Mouse (Mus musculus): Measurements from ENCODE around the gene Gm21677. TPM values are rescaled to one million over a fixed set of nuclear protein-coding genes. Genes with fewer than 3 reads are reported as not detected.
"Not testable (repeated sequence)": the region's sequence is repeated elsewhere in the genome, so short reads cannot be mapped to it uniquely, and the experiment has no call there.

The Gm21677 gene
- polyA plus RNA-seq (2012; rRNA removed) = not detected in 2 replicates

DNA sequence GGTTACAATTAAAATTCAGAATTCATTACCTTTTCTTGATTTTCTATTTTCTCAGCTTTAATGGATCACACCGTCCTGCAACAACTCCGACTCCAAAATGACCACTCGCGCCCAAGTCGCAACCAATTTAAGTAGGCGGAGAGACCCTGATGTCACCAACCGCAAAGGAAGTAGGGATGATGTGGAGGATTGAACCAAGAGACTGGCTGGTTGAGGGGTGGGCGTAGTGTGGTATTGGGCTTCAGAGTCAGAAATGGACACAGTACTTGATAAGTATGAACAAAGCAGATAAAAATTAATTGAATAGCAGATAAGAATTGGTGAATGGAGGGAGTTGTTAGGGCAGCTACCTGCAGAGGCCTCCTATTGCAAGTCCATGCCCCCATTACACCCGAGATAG lies at the start of gene Gm21677:
Gm21677 (minus strand) TSS at position 101 of the 400 bp plus-strand sequence.
- not testable (repeated sequence) for DNase-seq; H3K27ac ChIP-seq (ENCODE audit: control insufficient read depth, insufficient read depth, low read length); H3K27me3 ChIP-seq (ENCODE audit: control insufficient read depth, insufficient read depth, low read length); H3K4me1 ChIP-seq (replicated peaks; ENCODE audit: control insufficient read depth, insufficient read depth, low read length); H3K36me3 ChIP-seq (ENCODE audit: control insufficient read depth, insufficient read depth, low read length); H3K4me3 ChIP-seq (ENCODE audit: control insufficient read depth, insufficient read depth, low read length)
- no CpG with 5 or more reads among the region's 9 CpGs for WGBS

DNA sequence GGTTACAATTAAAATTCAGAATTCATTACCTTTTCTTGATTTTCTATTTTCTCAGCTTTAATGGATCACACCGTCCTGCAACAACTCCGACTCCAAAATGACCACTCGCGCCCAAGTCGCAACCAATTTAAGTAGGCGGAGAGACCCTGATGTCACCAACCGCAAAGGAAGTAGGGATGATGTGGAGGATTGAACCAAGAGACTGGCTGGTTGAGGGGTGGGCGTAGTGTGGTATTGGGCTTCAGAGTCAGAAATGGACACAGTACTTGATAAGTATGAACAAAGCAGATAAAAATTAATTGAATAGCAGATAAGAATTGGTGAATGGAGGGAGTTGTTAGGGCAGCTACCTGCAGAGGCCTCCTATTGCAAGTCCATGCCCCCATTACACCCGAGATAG lies 39.0 kb upstream of the Gm21677 start, which contains the start of gene Gm21693:
Gm21693 (minus strand) TSS at position 101 of the 400 bp plus-strand sequence.
- no CpG with 5 or more reads among the region's 9 CpGs for WGBS
- not testable (repeated sequence) for H3K27me3 ChIP-seq (ENCODE audit: control insufficient read depth, insufficient read depth, low read length); H3K27ac ChIP-seq (ENCODE audit: control insufficient read depth, insufficient read depth, low read length); H3K36me3 ChIP-seq (ENCODE audit: control insufficient read depth, insufficient read depth, low read length); DNase-seq; H3K4me1 ChIP-seq (replicated peaks; ENCODE audit: control insufficient read depth, insufficient read depth, low read length); H3K4me3 ChIP-seq (ENCODE audit: control insufficient read depth, insufficient read depth, low read length)

DNA sequence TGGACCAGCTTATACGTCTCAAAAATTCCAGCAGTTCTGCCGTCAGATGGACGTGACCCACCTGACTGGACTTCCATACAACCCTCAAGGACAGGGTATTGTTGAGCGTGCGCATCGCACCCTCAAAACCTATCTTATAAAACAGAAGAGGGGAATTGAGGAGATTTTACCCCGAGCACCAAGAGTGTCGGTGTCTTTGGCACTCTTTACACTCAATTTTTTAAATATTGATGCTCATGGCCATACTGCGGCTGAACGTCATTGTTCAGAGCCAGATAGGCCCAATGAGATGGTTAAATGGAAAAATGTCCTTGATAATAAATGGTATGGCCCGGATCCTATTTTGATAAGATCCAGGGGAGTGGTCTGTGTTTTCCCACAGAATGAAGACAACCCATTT lies 34.4 kb upstream of the Gm21677 start:
- not testable (repeated sequence) for DNase-seq; H3K36me3 ChIP-seq (ENCODE audit: control insufficient read depth, insufficient read depth, low read length); H3K27me3 ChIP-seq (ENCODE audit: control insufficient read depth, insufficient read depth, low read length); H3K4me3 ChIP-seq (ENCODE audit: control insufficient read depth, insufficient read depth, low read length); H3K4me1 ChIP-seq (replicated peaks; ENCODE audit: control insufficient read depth, insufficient read depth, low read length); H3K27ac ChIP-seq (ENCODE audit: control insufficient read depth, insufficient read depth, low read length)
- no CpG with 5 or more reads among the region's 11 CpGs for WGBS

Other genes with a start within 250 kb of the Gm21677 start
- not detected in 2 replicates for gene Gm21693, start 38.9 kb upstream of the Gm21677 start, polyA plus RNA-seq (2012; rRNA removed)
- gene Gm21704, start 103.7 kb upstream of the Gm21677 start, polyA plus RNA-seq (2012; rRNA removed) = not detected in 2 replicates
- not detected in 2 replicates for gene Gm21708, start 103.7 kb upstream of the Gm21677 start, polyA plus RNA-seq (2012; rRNA removed)

Measured in thymus, adult 2 months (tissue).